Mouse (Mus musculus): Measurements from ENCODE around the gene Snapc2. TPM values are rescaled to one million over a fixed set of nuclear protein-coding genes. Genes with fewer than 3 reads are reported as not detected.
A peak's percentile ranks its signal among the peaks of the same experiment; 100 is the strongest.

The Snapc2 gene
- polyA plus RNA-seq, 1 experiment from 2014 or later, result 33.8 TPM

- Histone ChIP-seq H3K27ac (replicated peaks) (peak overlapping the region; percentile 61), H3K4me3 (ENCODE audit: low read depth, low read length) (peak overlapping the region; percentile 62), H3K9ac (ENCODE audit: low read length) (peak overlapping the region; percentile 67), H3K4me1 (replicated peaks; ENCODE audit: control insufficient read depth, insufficient read depth) (no peaks in the 10 kb centered on the region; the same call in 1 of the 2 replicates), H3K36me3 (ENCODE audit: control insufficient read depth, insufficient read depth, low read length) (peaks cover 22% of the 10 kb centered on the region), H3K9me3 (ENCODE audit: control insufficient read depth, low read length) (no peaks in the 10 kb centered on the region), H3K4me2 (replicated peaks; ENCODE audit: low read depth) (peak overlapping the region; percentile 94), H3K27me3 (ENCODE audit: control insufficient read depth, insufficient read depth, low read length) (no peaks in the 10 kb centered on the region)
- TF ChIP-seq EP300 (optimal IDR thresholded peaks at IDR 0.05) (no peak), CTCF (IDR thresholded peaks at IDR 0.05; ENCODE audit: low read depth) (no peak)
- under 1% methylated on average over 32 of the region's 32 CpGs for WGBS
- DNase-seq (ENCODE audit: low spot score), result no peak
- ATAC-seq (ENCODE audit: low FRiP score, low TSS enrichment), result peak; percentile 52
These were observed 5.8 kb downstream of the Snapc2 start for GRCm38 (mm10) chr8:4258678-4259077.

- Histone ChIP-seq H3K36me3 (ENCODE audit: control insufficient read depth, insufficient read depth, low read length) (peaks cover 22% of the 10 kb centered on the region), H3K4me3 (ENCODE audit: low read depth, low read length) (peak within 1 kb of the TSS; percentile 62), H3K4me1 (replicated peaks; ENCODE audit: control insufficient read depth, insufficient read depth) (no peaks in the 10 kb centered on the region; the same call in 1 of the 2 replicates), H3K27me3 (ENCODE audit: control insufficient read depth, insufficient read depth, low read length) (no peaks in the 10 kb centered on the region), H3K9me3 (ENCODE audit: control insufficient read depth, low read length) (no peaks in the 10 kb centered on the region), H3K9ac (ENCODE audit: low read length) (peak within 1 kb of the TSS; percentile 67), H3K4me2 (replicated peaks; ENCODE audit: low read depth) (peak within 1 kb of the TSS; percentile 94), H3K27ac (replicated peaks) (peak within 1 kb of the TSS; percentile 61)
- no peak for TF ChIP-seq EP300 (optimal IDR thresholded peaks at IDR 0.05)
- no peak for TF ChIP-seq CTCF (IDR thresholded peaks at IDR 0.05; ENCODE audit: low read depth)
- 9% methylated on average over 19 of the region's 33 CpGs for WGBS
- DNase-seq (ENCODE audit: low spot score) (peak; percentile 98), ATAC-seq (ENCODE audit: low FRiP score, low TSS enrichment) (peak; percentile 95)
These were observed 6.4 kb downstream of the Snapc2 start, which contains the start of gene Ctxn1 for GRCm38 (mm10) chr8:4259125-4259804. Gene Ctxn1 (minus strand): TSS chr8:4259274.

GRCm38 (mm10) chr8:4259805-4260170 lies 6.9 kb downstream of the Snapc2 start:
- no peak for TF ChIP-seq CTCF (IDR thresholded peaks at IDR 0.05; ENCODE audit: low read depth)
- peaks cover 22% of the 10 kb centered on the region for H3K36me3 ChIP-seq (ENCODE audit: control insufficient read depth, insufficient read depth, low read length)
- no peak overlapping the region for H3K9ac ChIP-seq (ENCODE audit: low read length)
- H3K4me1 ChIP-seq (replicated peaks; ENCODE audit: control insufficient read depth, insufficient read depth), result no peaks in the 10 kb centered on the region
- no peak for DNase-seq (ENCODE audit: low spot score)
- WGBS, result 84% methylated on average over 4 of the region's 4 CpGs
- no peak for ATAC-seq (ENCODE audit: low FRiP score, low TSS enrichment)
- peak overlapping the region; percentile 61 for H3K27ac ChIP-seq (replicated peaks)
- no peaks in the 10 kb centered on the region for H3K27me3 ChIP-seq (ENCODE audit: control insufficient read depth, insufficient read depth, low read length)
- no peaks in the 10 kb centered on the region for H3K9me3 ChIP-seq (ENCODE audit: control insufficient read depth, low read length)
- no peak overlapping the region; the same call in 1 of the 2 replicates for H3K4me2 ChIP-seq (replicated peaks; ENCODE audit: low read depth)
- no peak overlapping the region for H3K4me3 ChIP-seq (ENCODE audit: low read depth, low read length)

- 86% methylated on average over 8 of the region's 8 CpGs for WGBS
- TF ChIP-seq EP300 (optimal IDR thresholded peaks at IDR 0.05) (no peak), CTCF (IDR thresholded peaks at IDR 0.05; ENCODE audit: low read depth) (no peak)
- H3K9ac ChIP-seq (ENCODE audit: low read length), result no peak overlapping the region
- no peak overlapping the region for H3K4me2 ChIP-seq (replicated peaks; ENCODE audit: low read depth)
- no peaks in the 10 kb centered on the region for H3K27me3 ChIP-seq (ENCODE audit: control insufficient read depth, insufficient read depth, low read length)
- DNase-seq (ENCODE audit: low spot score), result no peak
- no peak overlapping the region for H3K27ac ChIP-seq (replicated peaks)
- peaks cover 42% of the 10 kb centered on the region for H3K36me3 ChIP-seq (ENCODE audit: control insufficient read depth, insufficient read depth, low read length)
- H3K4me3 ChIP-seq (ENCODE audit: low read depth, low read length), result no peak overlapping the region
- no peaks in the 10 kb centered on the region for H3K4me1 ChIP-seq (replicated peaks; ENCODE audit: control insufficient read depth, insufficient read depth)
- H3K9me3 ChIP-seq (ENCODE audit: control insufficient read depth, low read length), result no peaks in the 10 kb centered on the region
- no peak for ATAC-seq (ENCODE audit: low FRiP score, low TSS enrichment)
These were observed 10.4 kb downstream of the Snapc2 start for GRCm38 (mm10) chr8:4263105-4263791.

- H3K4me3 ChIP-seq (ENCODE audit: low read depth, low read length), result no peak overlapping the region
- WGBS, result 87% methylated on average over 15 of the region's 15 CpGs
- no peaks in the 10 kb centered on the region for H3K27me3 ChIP-seq (ENCODE audit: control insufficient read depth, insufficient read depth, low read length)
- H3K9me3 ChIP-seq (ENCODE audit: control insufficient read depth, low read length), result no peaks in the 10 kb centered on the region
- no peak overlapping the region for H3K4me2 ChIP-seq (replicated peaks; ENCODE audit: low read depth)
- H3K36me3 ChIP-seq (ENCODE audit: control insufficient read depth, insufficient read depth, low read length), result peaks cover 50% of the 10 kb centered on the region
- H3K27ac ChIP-seq (replicated peaks), result no peak overlapping the region
- DNase-seq (ENCODE audit: low spot score) (peak; percentile 9), ATAC-seq (ENCODE audit: low FRiP score, low TSS enrichment) (no peak)
- H3K4me1 ChIP-seq (replicated peaks; ENCODE audit: control insufficient read depth, insufficient read depth), result no peaks in the 10 kb centered on the region
- no peak overlapping the region for H3K9ac ChIP-seq (ENCODE audit: low read length)
- TF ChIP-seq EP300 (optimal IDR thresholded peaks at IDR 0.05) (no peak), CTCF (IDR thresholded peaks at IDR 0.05; ENCODE audit: low read depth) (no peak)
These were observed 12.5 kb downstream of the Snapc2 start for GRCm38 (mm10) chr8:4265160-4265914.

Measured in stomach, postnatal 0 days (tissue).